Mouse (Mus musculus) megakaryocyte progenitor cell, adult 5-6 weeks (primary cell): ENCODE results near the gene Ctrl. TPM values are rescaled to one million over a fixed set of nuclear protein-coding genes. Genes with fewer than 3 reads are reported as not detected.

ENCODE experiments used
- ATAC-seq: replicated peaks from 2 replicates; pipeline ENCODE4 v1.8.0; 2016; ENCODE audit warnings: mild to moderate bottlenecking, moderate TSS enrichment, inconsistent platforms; ENCODE audit not compliant: poor library complexity
- total RNA-seq, 2 experiments: library from RNA; stranded (forward) in 1 of 2; stranded (reverse) in 1 of 2; fragments of 157-497, 149-512 nt in 1 of 2; fragments of 200-1000 nt in 1 of 2; gene quantifications; 2 replicates each; pipeline versions ENCODE4 v1.2.3 to v1.2.4; 2015 to 2017

Ctrl gene
- 0.22 and 3.2 TPM in 2 replicates for total RNA-seq (2015)
- total RNA-seq (2017) = 2.2 TPM in 1 of 2 replicates, not detected in the other

- no peak for ATAC-seq
These were observed at the start of gene Ctrl for GRCm38 (mm10) chr8:105933762-105934161. Ctrl (minus strand) TSS chr8:105933862.

- peak; percentile 93 for ATAC-seq
These were observed 49.7 kb upstream of the Ctrl start for GRCm38 (mm10) chr8:105983406-105983805.

GRCm38 (mm10) chr8:105981146-105981545 is 47.5 kb upstream of the Ctrl start:
- ATAC-seq = no peak

- no peak for ATAC-seq
These were observed 45.7 kb upstream of the Ctrl start, which contains the start of gene Dpep3 for GRCm38 (mm10) chr8:105979325-105979724. Dpep3 (minus strand) TSS chr8:105979429.

GRCm38 (mm10) chr8:105975363-105975762 is 41.7 kb upstream of the Ctrl start:
- ATAC-seq = peak; percentile 78

GRCm38 (mm10) chr8:105971019-105971720 is 37.5 kb upstream of the Ctrl start:
- ATAC-seq = no peak

GRCm38 (mm10) chr8:105969367-105969766 is 35.7 kb upstream of the Ctrl start:
- no peak for ATAC-seq

- peak; percentile 71 for ATAC-seq
These were observed 33.1 kb upstream of the Ctrl start for GRCm38 (mm10) chr8:105966692-105967311.

GRCm38 (mm10) chr8:105965905-105966341 is 32.3 kb upstream of the Ctrl start, which contains the start of gene Slc12a4:
Slc12a4 (minus strand) TSS chr8:105966097.
- peak; percentile 27 for ATAC-seq

GRCm38 (mm10) chr8:105965266-105965904 is 31.7 kb upstream of the Ctrl start:
- ATAC-seq = peak; percentile 15

- no peak for ATAC-seq
These were observed 31.0 kb upstream of the Ctrl start for GRCm38 (mm10) chr8:105964506-105965265.

GRCm38 (mm10) chr8:105961536-105961935 is 27.9 kb upstream of the Ctrl start:
- peak; percentile 59 for ATAC-seq

- peak; percentile 9 for ATAC-seq
These were observed 27.4 kb upstream of the Ctrl start for GRCm38 (mm10) chr8:105961101-105961500.

- ATAC-seq = no peak
These were observed 25.7 kb upstream of the Ctrl start for GRCm38 (mm10) chr8:105959350-105959749.

GRCm38 (mm10) chr8:105957813-105958212 is 24.2 kb upstream of the Ctrl start:
- no peak for ATAC-seq

- ATAC-seq = no peak
These were observed 22.9 kb upstream of the Ctrl start for GRCm38 (mm10) chr8:105956556-105956955.

GRCm38 (mm10) chr8:105951057-105951659 is 17.5 kb upstream of the Ctrl start:
- no peak for ATAC-seq

GRCm38 (mm10) chr8:105949350-105949749 is 15.7 kb upstream of the Ctrl start:
- 0 out of 2 replicates have a peak, but pooled peaks have one; percentile 23 for ATAC-seq

GRCm38 (mm10) chr8:105943321-105943739 is 9.7 kb upstream of the Ctrl start, which contains the start of gene Lcat:
Lcat (minus strand) TSS chr8:105943382.
- ATAC-seq = no peak

- no peak for ATAC-seq
These were observed 8.9 kb upstream of the Ctrl start for GRCm38 (mm10) chr8:105942542-105942941.
